Mouse (Mus musculus): ENCODE results near the gene Gm4131.

- TF ChIP-seq CTCF (IDR thresholded peaks at IDR 0.05; ENCODE audit: insufficient read depth, low read depth, low read length) (no peak), POLR2A (IDR thresholded peaks at IDR 0.05; ENCODE audit: insufficient read depth, low read depth, low read length) (no peak)
These were observed 9.1 kb upstream of the Gm4131 start for GRCm38 (mm10) chr14:62575862-62576261.
